Mouse (Mus musculus) cerebellum, adult 9-10 months (tissue): Measurements from ENCODE around the gene Slc46a1.

ENCODE experiments used
- DNase-seq: peaks from one replicate; pipeline ENCODE4 v3.0.0; 2022

Slc46a1 gene

DNA sequence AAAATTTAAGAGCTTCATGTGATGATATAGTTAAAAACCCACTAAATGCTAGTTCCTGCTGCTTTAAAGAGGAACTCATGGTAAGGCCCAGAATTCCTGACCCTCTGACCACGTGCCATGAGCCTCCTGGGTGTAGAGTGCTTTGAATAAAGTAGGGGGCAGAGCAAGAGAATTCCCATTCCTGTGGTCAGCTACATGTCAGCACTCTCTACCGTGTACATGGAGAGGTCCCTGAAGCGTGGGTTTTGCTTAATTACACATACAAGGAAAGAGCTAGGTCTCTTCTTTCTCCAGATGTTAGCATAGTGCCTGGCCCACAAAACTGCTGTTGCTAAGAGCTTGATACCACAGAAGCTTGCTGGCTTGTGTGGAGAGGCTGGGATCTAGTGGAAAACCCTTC lies 39.9 kb downstream of the Slc46a1 start:
- DNase-seq = no peak

DNA sequence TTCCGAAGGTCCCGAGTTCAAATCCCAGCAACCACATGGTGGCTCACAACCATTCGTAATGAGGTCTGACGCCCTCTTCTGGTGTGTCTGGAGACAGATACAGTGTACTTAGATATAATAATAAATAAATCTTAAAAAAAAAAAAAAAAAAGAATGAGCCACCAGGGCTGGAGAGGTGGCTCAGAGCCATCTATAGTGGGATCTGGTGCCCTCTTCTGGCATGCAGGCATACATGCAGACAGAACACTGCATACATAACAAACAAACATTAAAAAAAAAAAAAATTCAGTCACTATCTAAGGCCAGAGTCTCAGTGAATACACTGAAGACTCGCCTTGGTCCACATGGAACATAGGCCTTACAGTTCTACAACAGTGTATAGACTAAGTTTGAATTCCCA lies 43.7 kb downstream of the Slc46a1 start:
- peak; percentile 44 for DNase-seq

DNA sequence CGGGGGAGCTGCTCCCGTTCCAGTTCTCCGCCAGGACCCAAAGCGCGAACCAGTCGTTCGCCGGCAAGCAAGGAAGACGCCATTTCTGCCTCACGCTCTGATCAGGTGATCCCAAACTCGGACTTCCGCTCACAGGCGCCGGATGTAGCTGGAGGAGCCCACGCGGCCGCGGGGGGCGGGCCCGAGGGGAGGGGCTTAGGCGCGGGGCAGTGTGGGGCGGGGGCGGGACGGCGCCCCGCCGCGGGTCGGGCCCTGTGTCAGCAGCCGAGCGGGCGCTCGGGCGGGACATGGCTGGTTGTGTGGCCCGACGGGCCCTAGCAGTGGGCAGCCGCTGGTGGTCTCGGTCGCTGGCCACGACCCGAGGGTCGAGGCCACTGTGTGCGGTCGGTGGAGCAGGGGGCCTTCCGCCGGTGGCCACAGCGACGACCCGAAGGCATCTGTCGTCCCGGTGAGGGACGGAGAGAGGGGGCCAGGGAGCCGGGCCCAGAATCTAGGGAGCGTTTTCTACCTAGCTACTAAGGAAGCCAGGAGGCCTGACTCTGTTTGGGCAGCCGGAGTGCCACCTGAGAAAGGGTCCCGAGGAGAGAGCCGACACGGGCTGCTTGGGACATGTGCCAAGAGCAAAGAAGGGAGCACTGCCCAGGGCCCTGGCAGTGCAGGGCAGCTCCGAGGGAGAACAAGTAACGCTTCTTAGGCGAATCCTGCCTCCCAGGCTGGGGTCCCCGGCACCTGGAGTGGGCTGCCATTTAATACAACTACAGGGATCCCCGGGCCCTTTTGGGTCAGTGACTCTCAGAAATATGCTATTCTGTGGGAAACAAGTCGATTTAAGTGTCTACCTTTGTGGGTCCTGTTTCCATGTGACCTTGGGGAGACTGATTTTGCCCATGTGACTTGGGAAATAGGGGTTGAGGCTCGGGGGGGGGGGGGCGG lies 46.8 kb downstream of the Slc46a1 start, which contains the start of the genes Tmem199 and Poldip2:
Gene Tmem199 (minus strand): TSS at position 148 of the 933 bp plus-strand sequence.
Gene Poldip2 (plus strand): TSS at position 169 of the 933 bp plus-strand sequence.
- DNase-seq = peak; percentile 86

DNA sequence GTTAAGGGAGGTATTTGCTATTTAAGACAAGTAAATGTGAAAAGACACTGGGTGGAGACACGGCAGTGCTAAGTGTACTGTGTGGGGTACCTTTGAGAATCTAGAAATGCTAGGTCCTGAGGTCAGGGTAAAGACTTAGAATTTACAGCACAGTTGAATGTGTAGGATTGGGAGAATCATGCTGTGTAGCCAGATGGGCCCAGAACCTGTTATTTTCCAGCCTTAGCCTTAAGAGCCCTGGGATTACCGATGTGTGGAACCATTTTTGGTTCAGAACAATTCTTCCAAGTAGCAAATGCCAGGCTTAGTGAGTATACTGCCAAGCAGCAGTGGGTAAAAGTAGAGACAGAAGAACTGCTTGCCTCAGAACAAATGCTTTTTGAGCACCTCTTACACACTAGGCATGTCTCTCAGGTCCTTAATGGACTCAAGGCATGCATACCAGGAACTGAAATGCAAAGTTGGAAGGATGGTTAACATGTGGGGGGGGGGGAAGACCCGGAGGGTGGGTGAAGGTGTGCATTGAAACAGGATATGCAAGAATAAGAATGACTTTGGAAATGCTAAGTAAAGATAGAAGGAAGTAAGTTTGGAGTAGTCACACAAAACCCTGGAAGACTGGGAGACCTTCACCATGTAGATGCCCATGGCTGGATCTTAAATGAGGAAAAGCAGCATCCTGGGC lies 47.8 kb downstream of the Slc46a1 start:
- DNase-seq = peak; percentile 63

DNA sequence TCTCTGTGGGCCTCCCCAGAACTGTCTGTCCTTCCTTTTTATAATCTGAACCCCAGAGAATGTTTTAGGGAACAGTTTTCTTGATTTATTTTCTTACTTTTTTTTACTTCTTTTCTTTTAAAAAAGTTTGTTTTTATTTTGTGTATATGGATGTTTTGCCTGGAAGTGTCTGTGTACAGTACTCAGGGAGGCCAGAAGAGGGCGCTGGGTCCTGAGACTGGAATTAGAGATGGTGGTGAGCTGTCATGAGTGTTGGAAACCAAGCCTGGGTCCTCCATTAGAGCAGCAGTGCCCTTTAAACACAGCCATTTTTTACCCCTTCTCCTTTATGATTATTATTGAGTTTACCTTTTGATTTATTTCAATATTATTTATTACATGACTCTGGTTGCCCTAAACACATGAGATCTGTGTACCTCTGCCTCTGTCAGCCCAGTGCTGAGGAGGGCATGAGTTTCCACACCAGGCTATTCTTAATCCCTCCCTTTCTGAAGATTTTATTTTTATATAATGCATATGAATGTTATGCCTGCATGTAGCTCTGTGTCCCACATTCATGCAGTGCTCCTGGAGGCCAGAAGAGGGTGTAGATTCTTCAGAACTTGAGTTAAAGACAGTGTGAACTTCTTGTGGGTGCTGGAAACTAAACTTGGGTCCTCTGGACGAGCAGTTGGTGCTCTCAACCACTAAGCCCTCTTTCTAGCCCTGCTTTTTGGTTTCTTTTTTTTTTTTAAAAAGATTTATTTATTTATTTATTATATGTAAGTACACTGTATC lies 50.2 kb downstream of the Slc46a1 start:
- no peak for DNase-seq

DNA sequence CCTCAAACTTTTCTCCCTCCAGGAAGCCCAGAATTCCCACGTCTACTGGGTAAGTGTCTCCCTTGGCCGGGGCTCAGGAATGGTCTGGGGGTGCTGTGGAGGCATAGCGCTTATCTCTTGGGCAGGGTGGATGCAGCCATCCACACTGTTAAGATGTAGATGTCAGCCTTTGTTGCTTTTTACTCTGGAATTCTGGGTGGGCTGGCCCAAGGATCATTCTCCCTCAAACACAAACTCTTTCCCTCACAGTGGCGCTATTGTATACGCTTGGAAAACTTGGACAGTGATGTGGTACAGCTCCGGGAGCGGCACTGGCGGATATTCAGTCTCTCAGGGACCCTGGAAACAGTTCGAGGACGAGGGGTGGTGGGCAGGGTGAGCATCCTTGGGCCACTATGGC lies 53.4 kb downstream of the Slc46a1 start:
- no peak for DNase-seq
